Mouse (Mus musculus): ENCODE results near the gene Tceal5. TPM values are rescaled to one million over a fixed set of nuclear protein-coding genes. Genes with fewer than 3 reads are reported as not detected.
"Not testable (repeated sequence)": the region's sequence is repeated elsewhere in the genome, so short reads cannot be mapped to it uniquely, and the experiment has no call there.

The Tceal5 gene
- polyA plus RNA-seq, 1 experiment from 2014 or later, result 12.7 TPM

GRCm38 (mm10) chrX:136243181-136243580 lies 39.5 kb upstream of the Tceal5 start:
- Histone ChIP-seq H3K36me3 (replicated peaks; ENCODE audit: insufficient read depth, low read length) (no peaks in the 10 kb centered on the region), H3K27ac (ENCODE audit: low read depth) (no peak overlapping the region), H3K4me3 (ENCODE audit: low read depth, low read length) (no peak overlapping the region), H3K27me3 (ENCODE audit: insufficient read depth, low read length) (no peaks in the 10 kb centered on the region), H3K4me2 (ENCODE audit: low read depth, low read length) (no peak overlapping the region), H3K9ac (replicated peaks) (no peak overlapping the region), H3K4me1 (ENCODE audit: insufficient read depth) (no peaks in the 10 kb centered on the region), H3K9me3 (ENCODE audit: low read length) (no peaks in the 10 kb centered on the region)
- 79% methylated on average over 2 of the region's 2 CpGs for WGBS (ENCODE audit: insufficient replicate concordance)
- DNase-seq (no peak), ATAC-seq (no peak)
- no peak for TF ChIP-seq EP300 (IDR thresholded peaks at IDR 0.05; ENCODE audit: low read depth)
- TF ChIP-seq CTCF (IDR thresholded peaks at IDR 0.05; ENCODE audit: low read depth), result no peak

GRCm38 (mm10) chrX:136238118-136238517 lies 34.4 kb upstream of the Tceal5 start:
- Histone ChIP-seq H3K4me2 (ENCODE audit: low read depth, low read length) (no peak overlapping the region), H3K9ac (replicated peaks) (no peak overlapping the region), H3K27ac (ENCODE audit: low read depth) (no peak overlapping the region), H3K4me1 (ENCODE audit: insufficient read depth) (no peaks in the 10 kb centered on the region), H3K27me3 (ENCODE audit: insufficient read depth, low read length) (no peaks in the 10 kb centered on the region), H3K36me3 (replicated peaks; ENCODE audit: insufficient read depth, low read length) (no peaks in the 10 kb centered on the region), H3K4me3 (ENCODE audit: low read depth, low read length) (no peak overlapping the region), H3K9me3 (ENCODE audit: low read length) (no peaks in the 10 kb centered on the region)
- ATAC-seq, result no peak
- WGBS (ENCODE audit: insufficient replicate concordance), result 33% methylated on average over 3 of the region's 3 CpGs
- peak; percentile 33 for DNase-seq
- peak; percentile 58 for TF ChIP-seq CTCF (IDR thresholded peaks at IDR 0.05; ENCODE audit: low read depth)
- no peak for TF ChIP-seq EP300 (IDR thresholded peaks at IDR 0.05; ENCODE audit: low read depth)

GRCm38 (mm10) chrX:136227768-136228167 lies 24.1 kb upstream of the Tceal5 start:
- peak; percentile 15 for DNase-seq
- no peaks in the 10 kb centered on the region for H3K9me3 ChIP-seq (ENCODE audit: low read length)
- WGBS (ENCODE audit: insufficient replicate concordance), result 61% methylated on average over 5 of the region's 5 CpGs

GRCm38 (mm10) chrX:136223714-136224113 lies 20.0 kb upstream of the Tceal5 start:
- ATAC-seq (no peak), DNase-seq (no peak)
- H3K9me3 ChIP-seq (ENCODE audit: low read length), result no peaks in the 10 kb centered on the region
- no peak for TF ChIP-seq EP300 (IDR thresholded peaks at IDR 0.05; ENCODE audit: low read depth)
- TF ChIP-seq CTCF (IDR thresholded peaks at IDR 0.05; ENCODE audit: low read depth), result no peak
- H3K27ac ChIP-seq (ENCODE audit: low read depth), result no peak overlapping the region
- H3K9ac ChIP-seq (replicated peaks), result no peak overlapping the region
- H3K27me3 ChIP-seq (ENCODE audit: insufficient read depth, low read length), result no peaks in the 10 kb centered on the region
- H3K36me3 ChIP-seq (replicated peaks; ENCODE audit: insufficient read depth, low read length), result no peaks in the 10 kb centered on the region
- H3K4me1 ChIP-seq (ENCODE audit: insufficient read depth), result no peaks in the 10 kb centered on the region
- WGBS (ENCODE audit: insufficient replicate concordance), result 67% methylated on average over 6 of the region's 6 CpGs
- no peak overlapping the region for H3K4me3 ChIP-seq (ENCODE audit: low read depth, low read length)
- no peak overlapping the region for H3K4me2 ChIP-seq (ENCODE audit: low read depth, low read length)

More at GRCm38 (mm10) chrX:136227768-136228167, 24.1 kb upstream of the Tceal5 start:
- Histone ChIP-seq H3K4me2 (ENCODE audit: low read depth, low read length) (no peak overlapping the region), H3K4me3 (ENCODE audit: low read depth, low read length) (no peak overlapping the region), H3K9ac (replicated peaks) (no peak overlapping the region), H3K27ac (ENCODE audit: low read depth) (no peak overlapping the region), H3K27me3 (ENCODE audit: insufficient read depth, low read length) (no peaks in the 10 kb centered on the region), H3K36me3 (replicated peaks; ENCODE audit: insufficient read depth, low read length) (no peaks in the 10 kb centered on the region), H3K4me1 (ENCODE audit: insufficient read depth) (no peaks in the 10 kb centered on the region)
- no peak for ATAC-seq
- TF ChIP-seq CTCF (IDR thresholded peaks at IDR 0.05; ENCODE audit: low read depth) (no peak), EP300 (IDR thresholded peaks at IDR 0.05; ENCODE audit: low read depth) (no peak)

GRCm38 (mm10) chrX:136216303-136216702 lies 12.6 kb upstream of the Tceal5 start:
- H3K27ac ChIP-seq (ENCODE audit: low read depth), result no peak overlapping the region
- H3K4me1 ChIP-seq (ENCODE audit: insufficient read depth), result no peaks in the 10 kb centered on the region
- no peak overlapping the region for H3K4me2 ChIP-seq (ENCODE audit: low read depth, low read length)
- no peak for DNase-seq
- no peak overlapping the region for H3K9ac ChIP-seq (replicated peaks)
- TF ChIP-seq CTCF (IDR thresholded peaks at IDR 0.05; ENCODE audit: low read depth), result no peak
- no peak for TF ChIP-seq EP300 (IDR thresholded peaks at IDR 0.05; ENCODE audit: low read depth)
- H3K4me3 ChIP-seq (ENCODE audit: low read depth, low read length), result no peak overlapping the region
- H3K36me3 ChIP-seq (replicated peaks; ENCODE audit: insufficient read depth, low read length), result no peaks in the 10 kb centered on the region
- H3K27me3 ChIP-seq (ENCODE audit: insufficient read depth, low read length), result no peaks in the 10 kb centered on the region
- ATAC-seq, result no peak
- WGBS (ENCODE audit: insufficient replicate concordance), result 61% methylated on average over 1 of the region's 1 CpGs
- no peaks in the 10 kb centered on the region for H3K9me3 ChIP-seq (ENCODE audit: low read length)

- ATAC-seq, result peak; percentile 89
- not testable (repeated sequence) for H3K27ac ChIP-seq (ENCODE audit: low read depth); H3K4me1 ChIP-seq (ENCODE audit: insufficient read depth); H3K27me3 ChIP-seq (ENCODE audit: insufficient read depth, low read length); DNase-seq; H3K9ac ChIP-seq (replicated peaks); H3K9me3 ChIP-seq (ENCODE audit: low read length); H3K36me3 ChIP-seq (replicated peaks; ENCODE audit: insufficient read depth, low read length)
- WGBS (ENCODE audit: insufficient replicate concordance), result 20% methylated on average over 14 of the region's 67 CpGs
- peak within 1 kb of the TSS; percentile 32 for H3K4me3 ChIP-seq (ENCODE audit: low read depth, low read length)
- H3K4me2 ChIP-seq (ENCODE audit: low read depth, low read length), result peak within 1 kb of the TSS; percentile 50
Observed at GRCm38 (mm10) chrX:136214729-136215677, 11.3 kb upstream of the Tceal5 start, which contains the start of the genes Tceal7 and Bex1. Gene Tceal7 (plus strand): TSS chrX:136214779. Gene Bex1 (minus strand): TSS chrX:136215513.

All from liver, postnatal 0 days (tissue).